Mouse (Mus musculus): Measurements from ENCODE around the gene Hes7.

DNA sequence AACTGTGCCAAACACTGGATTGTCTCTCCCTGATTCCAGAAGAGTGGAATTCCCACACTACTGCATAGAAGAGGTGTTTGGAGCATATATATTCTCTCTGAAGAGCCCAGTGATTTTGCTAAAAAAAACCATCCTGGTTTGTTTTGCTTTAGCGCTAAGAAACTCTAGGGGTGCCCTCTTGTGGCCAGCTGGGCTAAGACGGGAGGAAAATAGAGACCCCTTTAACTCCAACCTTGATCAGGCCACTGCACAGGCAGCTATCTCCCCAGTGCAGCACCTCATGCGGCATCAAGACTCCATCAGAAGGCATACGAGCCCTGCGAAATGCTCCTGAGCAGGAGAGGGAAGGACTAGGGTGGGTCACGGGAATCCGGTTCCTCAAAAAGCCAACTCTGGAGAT, 30.2 kb downstream of the Hes7 start:
- no peak for TF ChIP-seq POLR2A (IDR thresholded peaks at IDR 0.05; ENCODE audit: low read depth, low read length)
- peak; percentile 43; the same call in 1 of the 2 replicates for TF ChIP-seq CTCF (IDR thresholded peaks at IDR 0.05; ENCODE audit: extremely low read depth, insufficient read depth, insufficient read length, insufficient replicate concordance)
